8 mouse cellular contexts compared by ENCODE assay signal in the genomic region with DNA sequence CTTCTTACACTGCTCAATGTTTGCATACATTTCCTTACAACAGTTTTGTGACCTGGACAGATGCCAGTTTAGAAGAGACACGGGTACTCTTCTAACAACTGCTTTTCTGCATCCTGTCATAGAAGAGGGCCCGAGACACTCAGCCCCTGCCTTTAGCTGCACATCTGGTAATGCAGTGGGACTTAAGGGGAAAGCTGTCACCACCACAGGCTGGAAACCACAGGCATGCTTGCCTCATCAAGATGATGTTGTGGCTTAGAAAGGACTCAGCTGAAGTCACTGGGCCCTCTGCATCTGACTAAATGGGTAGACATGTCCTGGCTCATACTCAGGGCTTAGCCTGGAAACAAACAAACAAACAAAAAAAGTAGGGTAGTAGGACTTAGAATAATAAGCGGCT. TPM values are rescaled to one million over a fixed set of nuclear protein-coding genes. Genes with fewer than 3 reads are reported as not detected.
DNase-seq lines count a peak whose midpoint lies in the region; ATAC-seq lines count a peak whose summit lies in the region.

No protein-coding gene starts in this region.

- ATAC-seq in cerebellum, adult (ENCODE audit: insufficient number of reproducible peaks, low FRiP score, low TSS enrichment) = 0 out of 2 replicates have a peak, but pooled peaks have one; percentile 28
- peak; percentile 80 for ATAC-seq in granulocyte monocyte progenitor cell, adult 5-6 weeks (replicated peaks; ENCODE audit: poor library complexity, severe bottlenecking)
- peak; percentile 69 for ATAC-seq in megakaryocyte progenitor cell, adult 5-6 weeks (replicated peaks; ENCODE audit: poor library complexity)

- DNase-seq in cerebellum, adult 11 months = no peak
- peak; percentile 97 for DNase-seq in 3T3-L1 (ENCODE audit: low read depth, low spot score)
- no peak for DNase-seq in left cerebral cortex, adult 18-20 months (ENCODE audit: low spot score in 2 of 2)
- no peak for DNase-seq in testis, postnatal 14 days (ENCODE audit: low spot score)
- DNase-seq in cerebellum, adult 8-10 months = no peak

RNA-seq across cellular contexts. Expression of gene Fignl1, which starts 12.0 kb away (rescaled TPM):
- total RNA-seq in granulocyte monocyte progenitor cell, adult 5-6 weeks (2014; fragmentation: Nextera tagmentation) = 43.8 and 51.2 TPM in 2 replicates
- total RNA-seq in granulocyte monocyte progenitor cell, adult 5-6 weeks (2017) = 93.0 and 100 TPM in 2 replicates
- total RNA-seq in megakaryocyte progenitor cell, adult 5-6 weeks (2015) = 60.0 and 75.1 TPM in 2 replicates
- total RNA-seq in megakaryocyte progenitor cell, adult 5-6 weeks (2017) = 82.4 and 96.9 TPM in 2 replicates
- total RNA-seq in left cerebral cortex, adult 18-20 months (2021) = under 1 TPM; 0.33 to 0.44 TPM

Comparison
In these comparisons a context has a peak if more than half of its experiments do, and no peak if none do; other contexts are left out.
1. ATAC-seq: peak in every context shown above with its lines; median percentile 80 in granulocyte monocyte progenitor cell, adult 5-6 weeks; 69 in megakaryocyte progenitor cell, adult 5-6 weeks; 28 in cerebellum, adult.
2. RNA of gene Fignl1, which starts 12.0 kb away (total RNA-seq): 43.8 to 100 TPM in granulocyte monocyte progenitor cell, adult 5-6 weeks and 60.0 to 96.9 TPM in megakaryocyte progenitor cell, adult 5-6 weeks; 0.33 to 0.44 TPM in left cerebral cortex, adult 18-20 months; every median in the first group is over 10 times any median in the second.